Mouse (Mus musculus): Measurements from ENCODE around the gene Daam2. TPM values are rescaled to one million over a fixed set of nuclear protein-coding genes. Genes with fewer than 3 reads are reported as not detected.
A peak's percentile ranks its signal among the peaks of the same experiment; 100 is the strongest.

The Daam2 gene
- total and polyA plus RNA-seq, 3 experiments: 0.04 to 0.41 TPM; not detected in 1

- dilution Hi-C loops (cut with MboI; ENCODE audit: extremely low pct_ligation_motif_present, extremely low pct_unique_long_range_greater_than_20kb, low sequenced_read_pairs): no loop called here
These were observed 90.1 kb downstream of the Daam2 start for GRCm38 (mm10) chr17:49474051-49474450.

GRCm38 (mm10) chr17:49472626-49473025, 91.5 kb downstream of the Daam2 start:
- Histone ChIP-seq H3K79me2 (replicated peaks; ENCODE audit: control insufficient read depth, extremely low read depth, insufficient read depth, poor library complexity, severe bottlenecking) (no peaks in the 10 kb centered on the region), H3K9ac (ENCODE audit: insufficient read depth, low read depth) (no peak overlapping the region), H3K27ac (ENCODE audit: insufficient read depth, low read depth) (no peak overlapping the region), H3K9me3 (replicated peaks; ENCODE audit: low read length) (no peaks in the 10 kb centered on the region), H3K27me3 (replicated peaks) (no peaks in the 10 kb centered on the region), H3K4me2 (ENCODE audit: insufficient read depth, low read depth, poor library complexity, severe bottlenecking) (no peak overlapping the region), H3K4me1 (ENCODE audit: control insufficient read depth in 1 of 2, insufficient read depth in 2 of 2) (peaks cover 3 to 30% of the 10 kb centered on the region in 2 experiments), H3K4me3 (replicated peaks in 1 of 3; ENCODE audit: low read depth in 2 of 3, low read length in 2 of 3, poor library complexity in 1 of 3) (no peak overlapping the region), H3K36me3 (replicated peaks in 1 of 2; ENCODE audit: control insufficient read depth in 1 of 2, insufficient read depth in 1 of 2, low read length in 1 of 2) (no peaks in the 10 kb centered on the region)
- DNase-seq (ENCODE audit: extremely low read depth): peak; percentile 24
- TF ChIP-seq ELF1 (IDR thresholded peaks at IDR 0.05; ENCODE audit: low read depth, low read length): no peak
- TF ChIP-seq POLR2AphosphoS2 (IDR thresholded peaks at IDR 0.05; ENCODE audit: low read depth, low read length): no peak
- no peak for TF ChIP-seq USF1 (IDR thresholded peaks at IDR 0.05; ENCODE audit: low read depth, low read length)
- no peak for TF ChIP-seq BHLHE40 (IDR thresholded peaks at IDR 0.05; ENCODE audit: low read depth, low read length)
- TF ChIP-seq EP300 (IDR thresholded peaks at IDR 0.05; ENCODE audit: low read length): no peak
- no peak for TF ChIP-seq SMC3 (IDR thresholded peaks at IDR 0.05; ENCODE audit: low read depth, low read length)
- no peak for TF ChIP-seq POLR2A (IDR thresholded peaks at IDR 0.05; ENCODE audit: low read depth, low read length)
- in situ Hi-C loops (cut with MboI; ENCODE audit: low pct_ligation_motif_present, low pct_unique_long_range_greater_than_20kb, low sequenced_read_pairs): loop anchor here (10.0 kb wide), 1 partner anchor 402 kb away; no protein-coding TSS in a partner anchor
- dilution Hi-C loops (cut with MboI; ENCODE audit: extremely low pct_ligation_motif_present, extremely low pct_unique_long_range_greater_than_20kb, low sequenced_read_pairs): no loop called here

More at GRCm38 (mm10) chr17:49474051-49474450, 90.1 kb downstream of the Daam2 start:
- TF ChIP-seq SMC3 (IDR thresholded peaks at IDR 0.05; ENCODE audit: low read depth, low read length) (no peak), MYC (IDR thresholded peaks at IDR 0.05; ENCODE audit: low read depth, low read length) (no peak), NELFE (IDR thresholded peaks at IDR 0.05; ENCODE audit: low read depth, low read length) (no peak), CHD2 (IDR thresholded peaks at IDR 0.05; ENCODE audit: low read length) (no peak), EP300 (IDR thresholded peaks at IDR 0.05; ENCODE audit: low read length) (no peak), SIN3A (IDR thresholded peaks at IDR 0.05; ENCODE audit: low read length) (no peak), ZNF384 (IDR thresholded peaks at IDR 0.05; ENCODE audit: low read depth, low read length) (no peak), ELF1 (IDR thresholded peaks at IDR 0.05; ENCODE audit: low read depth, low read length) (no peak), MAFK (IDR thresholded peaks at IDR 0.05; ENCODE audit: insufficient replicate concordance, low read length) (no peak), KAT2A (IDR thresholded peaks at IDR 0.05; ENCODE audit: insufficient replicate concordance, low read length) (no peak), RCOR1 (conservative IDR thresholded peaks at IDR 0.05; ENCODE audit: low read depth, low read length) (no peak), CHD1 (IDR thresholded peaks at IDR 0.05; ENCODE audit: low read depth, low read length) (no peak)
- in situ Hi-C loops (cut with MboI; ENCODE audit: low pct_ligation_motif_present, low pct_unique_long_range_greater_than_20kb, low sequenced_read_pairs): loop anchor here (10.0 kb wide), 1 partner anchor 401 kb away; no protein-coding TSS in a partner anchor
- H3K4me1 ChIP-seq (ENCODE audit: control insufficient read depth in 1 of 2, insufficient read depth in 2 of 2): peaks cover 3 to 30% of the 10 kb centered on the region in 2 experiments
- DNase-seq (ENCODE audit: extremely low read depth): no peak
- no peak overlapping the region for H3K4me3 ChIP-seq (replicated peaks in 1 of 3; ENCODE audit: low read depth in 2 of 3, low read length in 2 of 3, poor library complexity in 1 of 3)
- no peaks in the 10 kb centered on the region for H3K27me3 ChIP-seq (replicated peaks)
- H3K9ac ChIP-seq (ENCODE audit: insufficient read depth, low read depth): no peak overlapping the region
- H3K79me2 ChIP-seq (replicated peaks; ENCODE audit: control insufficient read depth, extremely low read depth, insufficient read depth, poor library complexity, severe bottlenecking): no peaks in the 10 kb centered on the region
- no peaks in the 10 kb centered on the region for H3K9me3 ChIP-seq (replicated peaks; ENCODE audit: low read length)
- no peaks in the 10 kb centered on the region for H3K36me3 ChIP-seq (replicated peaks in 1 of 2; ENCODE audit: control insufficient read depth in 1 of 2, insufficient read depth in 1 of 2, low read length in 1 of 2)
- no peak overlapping the region for H3K4me2 ChIP-seq (ENCODE audit: insufficient read depth, low read depth, poor library complexity, severe bottlenecking)
- H3K27ac ChIP-seq (ENCODE audit: insufficient read depth, low read depth): no peak overlapping the region
